Mouse (Mus musculus) urinary bladder, postnatal 14 days (tissue): ENCODE data around the gene Pagr1a.
A peak's percentile ranks its signal among the peaks of the same experiment; 100 is the strongest.

ENCODE experiments used
- DNase-seq: peaks from one replicate; pipeline ENCODE4 v3.0.0; 2021; ENCODE audit warnings: low spot score

Gene Pagr1a

DNA sequence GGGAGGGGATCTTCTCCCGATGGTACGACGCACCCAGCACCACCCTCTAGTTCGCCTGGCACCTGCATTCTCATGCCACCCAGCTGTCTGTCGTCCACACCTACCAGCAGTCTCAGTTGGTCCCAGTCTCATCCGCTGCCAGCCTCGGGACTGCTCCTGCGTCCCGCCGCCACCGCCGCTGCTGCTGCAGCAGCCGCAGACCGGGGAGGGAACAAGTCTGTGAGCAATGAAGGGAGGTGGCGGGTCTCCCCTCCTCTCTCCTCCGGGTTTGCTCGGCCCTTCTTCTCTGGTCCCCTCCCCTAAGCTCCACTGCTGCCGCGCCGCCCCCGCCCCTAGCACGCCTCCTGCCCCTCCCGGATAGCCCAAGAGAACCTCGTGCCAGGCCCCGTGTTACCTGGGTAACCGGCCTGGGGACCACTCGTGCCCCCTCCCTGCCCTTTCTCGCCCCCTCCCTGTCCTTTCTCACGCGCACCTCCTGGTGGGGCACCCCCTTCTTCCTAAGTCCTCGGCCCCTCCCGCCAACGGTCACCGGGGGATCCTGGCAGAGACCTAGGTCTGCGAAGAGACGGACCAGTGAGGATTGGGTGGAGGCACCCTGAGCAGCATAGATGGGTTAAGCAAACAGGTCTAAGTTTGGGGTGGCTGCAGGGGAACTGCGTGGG is 3.9 kb upstream of the Pagr1a start, which contains the start of the genes Gm42742 and Prrt2:
Gm42742 (minus strand) TSS at position 197 of the 662 bp plus-strand sequence.
Prrt2 (minus strand) TSS at position 311 of the 662 bp plus-strand sequence.
- peak; percentile 58 for DNase-seq

DNA sequence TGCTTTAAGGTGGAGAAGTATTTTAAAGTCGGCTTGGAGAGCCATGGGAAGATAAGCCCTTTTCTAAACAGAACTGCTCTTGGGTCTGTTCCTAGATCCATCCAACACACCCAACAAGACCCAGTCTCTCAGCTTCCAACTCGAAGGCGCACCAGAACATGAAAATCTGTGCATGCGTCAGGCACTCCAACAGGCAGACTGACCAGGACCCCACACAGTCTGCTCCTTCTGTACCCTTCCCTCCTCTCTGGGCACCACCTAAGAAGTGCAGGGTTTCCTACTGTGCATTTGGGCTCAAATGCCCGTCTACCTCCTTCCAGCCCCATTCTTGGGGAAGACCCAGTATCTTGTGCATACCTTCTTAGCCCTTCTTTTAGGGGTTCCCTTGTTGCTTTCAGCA is 3.3 kb upstream of the Pagr1a start:
- no peak for DNase-seq

DNA sequence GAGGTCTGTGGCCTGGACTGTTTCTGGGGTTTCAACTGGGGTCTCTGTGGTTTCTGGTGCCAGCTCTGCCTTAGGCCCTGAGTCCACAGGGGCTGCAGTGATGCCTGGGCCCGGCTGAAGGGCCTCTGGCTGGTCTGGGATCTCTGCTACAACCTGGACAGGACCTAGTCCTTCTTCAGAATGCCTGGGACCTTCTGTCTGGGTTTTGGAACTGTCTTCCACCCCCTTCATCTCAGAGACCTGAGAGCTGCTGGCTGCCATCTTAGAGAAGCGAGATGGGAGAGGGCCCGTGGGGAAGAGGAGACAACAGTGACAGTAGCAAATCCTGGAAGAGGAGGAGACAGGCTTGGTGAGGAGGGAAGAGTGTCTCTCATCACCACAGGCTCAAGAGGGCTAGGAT is 2.9 kb upstream of the Pagr1a start:
- no peak for DNase-seq

DNA sequence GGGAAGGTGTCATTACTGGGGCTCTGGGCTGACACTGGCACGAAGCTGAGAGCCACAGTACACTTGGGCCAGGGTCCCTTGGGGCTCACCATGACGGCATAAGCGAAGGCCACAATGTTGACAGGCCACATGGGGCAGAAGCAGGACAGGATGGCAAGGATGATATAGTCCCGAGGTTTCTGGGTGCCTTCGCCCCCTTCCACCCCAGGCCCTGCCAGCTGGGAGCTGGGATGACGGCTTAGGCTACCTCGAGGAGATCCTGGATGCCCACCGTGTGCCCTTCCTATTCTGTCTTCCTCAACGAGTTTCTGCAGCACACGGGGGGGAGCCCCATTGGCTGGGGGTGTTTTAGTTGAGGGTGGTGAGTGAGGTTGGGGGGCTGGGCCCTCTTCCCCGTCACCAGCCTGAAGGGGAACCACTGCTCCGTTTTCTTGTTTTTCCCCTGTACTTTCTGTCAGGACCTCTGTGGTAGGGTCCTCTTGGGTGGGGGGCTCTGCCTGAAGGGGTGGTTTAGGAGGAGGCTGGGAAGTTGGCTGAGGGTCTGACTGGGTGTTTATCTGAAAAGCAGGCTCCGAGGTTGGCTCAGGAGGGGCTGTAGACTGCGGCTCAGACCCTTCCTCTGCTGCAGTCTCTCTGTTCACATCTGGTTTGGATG is 2.3 kb upstream of the Pagr1a start:
- DNase-seq = no peak

DNA sequence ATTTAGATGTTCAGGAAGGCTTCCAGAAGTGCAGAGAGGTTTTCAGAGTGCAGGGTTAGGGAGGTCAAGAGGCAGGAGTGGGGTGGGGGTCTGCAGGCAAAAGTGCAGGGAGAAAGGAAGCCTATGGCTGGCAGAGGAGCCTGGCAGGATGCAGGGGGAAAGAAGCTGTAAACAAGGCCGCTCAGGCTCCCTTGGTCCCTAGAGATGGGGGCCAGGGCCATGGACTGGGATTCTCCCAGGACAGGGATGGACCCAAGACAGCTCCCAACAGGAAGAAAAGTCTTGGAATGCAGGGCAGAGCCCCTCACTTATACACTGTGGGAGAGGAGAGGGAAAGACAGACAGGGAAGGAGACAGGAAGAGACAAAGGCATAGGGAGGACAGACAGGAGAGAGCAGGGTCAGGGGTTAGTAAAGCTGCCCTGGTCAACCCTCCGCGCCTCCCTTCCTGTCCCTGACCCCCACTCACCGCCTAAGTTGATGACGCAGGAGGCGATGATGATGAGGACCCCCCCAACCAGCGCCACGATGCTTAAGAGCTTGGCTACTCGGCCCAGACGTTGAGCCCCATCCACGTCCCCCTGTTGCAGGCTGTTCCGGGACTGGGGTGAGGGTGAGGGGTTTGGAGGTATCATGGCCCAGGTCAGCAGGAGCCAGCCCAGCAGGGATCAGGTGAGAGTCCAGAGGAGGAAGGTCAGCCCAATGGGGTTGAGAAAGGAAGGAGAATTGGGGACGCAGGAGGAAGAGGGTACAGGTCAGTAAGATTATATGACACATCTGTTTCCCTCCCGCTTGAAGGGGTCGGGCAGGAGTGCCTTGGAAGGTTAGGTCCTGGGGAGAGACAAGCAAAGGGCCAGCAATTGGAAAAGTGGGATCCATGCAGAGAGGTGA is 1.5 kb upstream of the Pagr1a start:
- DNase-seq = no peak

DNA sequence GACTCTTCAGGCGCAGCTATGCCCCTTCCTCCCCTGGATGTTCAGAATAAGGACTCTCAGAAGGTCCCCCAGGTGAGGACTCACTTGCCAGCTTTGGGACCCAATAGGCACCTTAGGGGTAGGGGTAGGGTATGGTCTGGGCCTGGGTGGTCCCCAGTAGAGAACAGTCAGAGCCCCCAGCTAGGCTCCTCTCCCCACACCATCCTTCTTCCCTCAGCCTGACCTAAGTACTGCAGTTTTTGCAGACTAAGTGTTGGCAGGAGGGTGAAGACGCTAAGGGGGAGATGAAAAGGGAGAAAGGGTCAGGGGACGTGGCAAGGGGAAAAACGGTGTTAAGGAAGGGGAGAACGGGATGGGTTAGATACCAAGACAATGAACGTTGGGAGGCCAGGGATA is 796 bp upstream of the Pagr1a start:
- no peak for DNase-seq

DNA sequence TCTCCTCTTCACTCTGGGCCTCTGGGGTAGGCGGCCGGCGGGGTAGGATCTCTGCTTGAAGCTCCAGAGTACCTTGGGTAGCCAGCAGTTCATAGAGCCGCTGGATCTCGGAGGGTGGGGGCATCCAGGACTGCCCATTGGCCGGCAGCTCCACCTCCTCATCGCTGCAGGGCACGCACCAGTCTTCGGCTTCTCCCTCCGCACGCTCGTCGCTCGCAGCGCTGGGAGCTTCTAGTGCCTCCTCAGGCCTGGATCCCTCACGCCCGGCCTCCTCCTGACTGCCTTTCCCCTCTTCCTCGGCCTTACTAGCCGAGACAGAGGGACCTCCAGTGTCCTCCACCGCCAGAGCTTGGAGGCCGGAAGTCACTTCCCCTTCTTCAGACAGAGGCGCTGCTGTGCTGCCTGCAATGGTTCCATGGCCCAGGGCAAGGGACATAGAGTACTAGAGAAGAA is 640 bp downstream of the Pagr1a start:
- peak; percentile 65 for DNase-seq

DNA sequence TGATC is 869 bp downstream of the Pagr1a start, which contains the start of gene Pagr1b:
Pagr1b (minus strand) TSS at position 4 of the 5 bp plus-strand sequence.
- no peak for DNase-seq

DNA sequence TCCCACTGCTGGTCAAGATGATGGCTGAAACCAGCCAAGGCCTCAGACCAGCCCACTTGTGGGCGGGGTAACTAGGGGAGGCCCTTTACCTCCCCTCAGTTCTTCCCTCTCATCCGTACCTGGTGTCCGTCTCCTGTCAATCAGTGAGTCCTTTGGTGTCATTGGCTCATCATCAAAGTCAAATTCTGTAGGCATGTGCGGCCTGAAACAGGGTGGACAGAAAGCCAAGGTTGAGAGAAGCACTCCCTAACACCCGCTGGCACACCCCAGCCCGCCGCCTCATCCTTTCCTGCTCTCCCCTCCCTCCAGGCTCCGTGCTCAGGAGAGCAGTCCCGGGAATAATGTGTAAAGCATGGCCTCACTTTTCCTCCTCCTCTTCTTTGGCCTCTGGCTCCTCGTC is 1.1 kb downstream of the Pagr1a start:
- DNase-seq = peak; percentile 55

DNA sequence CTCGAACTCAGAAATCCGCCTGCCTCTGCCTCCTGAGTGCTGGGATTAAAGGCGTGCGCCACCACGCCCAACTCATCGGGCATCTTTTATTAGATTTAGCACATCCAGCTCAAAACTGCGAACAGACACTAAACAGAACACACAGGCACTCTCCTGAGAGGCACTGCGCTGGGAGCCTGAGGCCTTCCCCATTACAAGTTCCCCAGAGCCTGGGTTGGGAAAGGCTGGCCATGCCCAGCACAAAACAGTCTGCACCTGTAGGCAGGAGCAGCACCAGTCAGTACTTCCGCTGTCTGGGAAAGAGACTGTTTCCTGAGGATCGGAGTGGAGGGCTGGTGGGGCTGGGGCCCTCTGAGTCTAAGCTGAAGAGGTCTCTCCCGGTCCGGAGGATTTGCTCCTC is 2.2 kb downstream of the Pagr1a start:
- no peak for DNase-seq

DNA sequence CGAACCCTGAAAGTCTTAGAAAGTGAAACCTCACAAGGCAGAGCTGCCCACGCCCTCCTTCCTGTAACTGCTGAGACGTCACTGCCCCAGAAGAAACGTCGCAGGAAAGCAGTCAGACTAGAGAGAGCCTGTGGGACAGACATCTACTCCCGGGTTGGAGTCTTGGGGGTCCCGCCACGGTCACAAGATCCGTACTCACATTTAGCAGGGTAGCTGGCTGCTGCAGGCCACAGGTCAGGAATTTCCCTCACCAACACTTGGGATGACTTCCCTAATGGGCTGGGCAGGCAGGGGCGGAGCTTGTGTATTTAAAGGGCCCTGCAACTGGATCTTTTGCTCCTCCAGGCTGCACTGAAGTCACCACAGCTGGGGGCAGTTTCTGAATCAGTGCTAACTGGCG is 2.8 kb downstream of the Pagr1a start, which contains the start of gene Mvp:
Mvp (minus strand) TSS at position 302 of the 400 bp plus-strand sequence.
- peak; percentile 71 for DNase-seq

DNA sequence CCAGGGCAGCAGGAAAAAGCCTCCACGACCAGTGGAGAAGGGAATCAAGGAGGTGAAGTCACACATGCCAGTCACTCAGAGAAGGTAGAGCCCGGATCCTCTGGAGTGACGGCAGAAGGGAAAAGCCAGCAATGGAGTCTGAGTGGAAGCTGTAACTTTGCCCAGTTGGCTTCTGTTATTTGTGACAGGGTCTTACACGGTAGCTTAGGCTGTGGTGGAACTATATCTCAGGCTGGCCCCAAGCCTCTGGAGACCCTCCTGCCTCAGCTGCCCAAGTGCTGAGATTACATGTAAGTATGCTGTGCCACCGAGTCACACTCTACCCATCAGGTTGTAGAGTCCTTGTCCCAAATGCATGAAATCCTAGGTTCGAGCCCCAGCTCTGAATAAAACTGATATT is 3.8 kb downstream of the Pagr1a start:
- no peak for DNase-seq

DNA sequence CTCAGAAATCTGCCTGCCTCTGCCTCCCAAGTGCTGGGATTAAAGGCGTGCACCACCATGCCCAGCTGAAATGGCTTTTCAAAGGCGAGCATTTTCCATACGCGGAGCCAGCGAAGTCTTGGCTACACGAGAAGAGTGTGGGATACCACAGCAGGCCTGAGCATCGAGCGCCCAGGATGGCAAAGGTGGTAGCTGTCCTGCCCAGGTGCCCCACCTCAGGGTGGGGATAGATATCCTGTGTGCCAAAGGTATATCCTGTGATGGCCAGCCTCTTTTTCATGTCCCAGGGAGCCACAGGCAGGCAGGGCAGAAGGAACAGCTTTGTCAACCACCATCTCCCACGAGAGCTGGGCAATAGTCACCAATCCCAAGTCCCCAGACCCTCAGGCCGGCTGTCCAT is 4.3 kb downstream of the Pagr1a start:
- DNase-seq = no peak

DNA sequence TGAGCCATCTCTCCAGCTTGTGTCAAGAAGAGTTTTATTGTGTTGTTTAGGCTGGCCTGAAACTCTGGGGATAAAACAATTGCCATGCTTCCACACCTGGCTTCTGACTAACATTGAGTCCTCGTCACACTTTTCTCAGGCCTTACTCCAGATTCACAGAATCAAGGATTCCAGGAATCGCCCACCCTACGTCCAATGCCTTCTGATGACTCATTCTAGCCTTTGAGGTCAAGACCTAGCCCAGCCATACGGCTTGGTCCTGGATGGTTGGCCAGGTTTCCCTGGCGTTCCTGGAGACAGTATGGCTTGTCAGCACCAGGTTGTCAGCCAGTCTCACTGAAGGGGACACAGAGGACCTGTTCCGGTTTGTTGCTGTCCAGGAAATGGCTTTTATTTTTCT is 4.8 kb downstream of the Pagr1a start:
- DNase-seq = no peak

DNA sequence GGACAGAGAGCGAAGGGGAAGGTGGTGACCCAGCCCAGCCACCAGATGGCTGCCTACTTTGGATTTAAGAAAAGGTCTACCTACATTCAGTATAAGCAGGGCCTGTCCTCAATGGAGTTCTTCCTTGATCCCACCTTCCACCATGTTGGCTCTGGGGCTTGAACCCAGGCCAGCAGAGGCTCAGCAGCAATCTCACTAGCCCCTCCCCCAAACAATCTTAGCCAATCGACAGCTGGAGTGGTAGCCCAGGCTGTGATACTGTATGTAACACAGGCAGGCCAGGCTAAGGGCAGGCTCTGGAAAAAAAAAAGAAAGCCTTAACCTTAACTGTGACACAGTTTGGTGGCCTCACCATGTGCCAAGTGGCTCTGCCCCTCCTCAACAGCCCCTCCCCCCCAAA is 5.4 kb downstream of the Pagr1a start:
- no peak for DNase-seq

DNA sequence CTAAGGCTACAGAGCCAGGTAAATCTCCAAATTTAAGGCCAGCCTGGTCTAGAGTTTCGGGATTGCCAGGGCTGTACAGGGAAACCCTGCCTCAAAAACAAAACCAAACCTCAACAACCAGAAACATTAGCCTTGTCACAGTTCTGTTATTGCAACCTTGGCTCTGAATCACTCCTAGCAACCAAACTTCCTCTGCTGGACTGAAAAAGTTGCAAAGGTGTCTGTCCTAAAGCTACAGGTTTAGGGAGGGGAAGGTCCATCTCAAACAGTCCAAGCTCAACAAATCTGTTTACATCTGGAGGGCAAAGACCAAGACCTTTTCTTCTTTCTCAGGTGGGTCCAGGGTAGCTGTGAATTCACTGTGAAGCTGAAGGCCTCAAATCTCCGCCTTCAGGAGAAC is 6.1 kb downstream of the Pagr1a start:
- DNase-seq = no peak

DNA sequence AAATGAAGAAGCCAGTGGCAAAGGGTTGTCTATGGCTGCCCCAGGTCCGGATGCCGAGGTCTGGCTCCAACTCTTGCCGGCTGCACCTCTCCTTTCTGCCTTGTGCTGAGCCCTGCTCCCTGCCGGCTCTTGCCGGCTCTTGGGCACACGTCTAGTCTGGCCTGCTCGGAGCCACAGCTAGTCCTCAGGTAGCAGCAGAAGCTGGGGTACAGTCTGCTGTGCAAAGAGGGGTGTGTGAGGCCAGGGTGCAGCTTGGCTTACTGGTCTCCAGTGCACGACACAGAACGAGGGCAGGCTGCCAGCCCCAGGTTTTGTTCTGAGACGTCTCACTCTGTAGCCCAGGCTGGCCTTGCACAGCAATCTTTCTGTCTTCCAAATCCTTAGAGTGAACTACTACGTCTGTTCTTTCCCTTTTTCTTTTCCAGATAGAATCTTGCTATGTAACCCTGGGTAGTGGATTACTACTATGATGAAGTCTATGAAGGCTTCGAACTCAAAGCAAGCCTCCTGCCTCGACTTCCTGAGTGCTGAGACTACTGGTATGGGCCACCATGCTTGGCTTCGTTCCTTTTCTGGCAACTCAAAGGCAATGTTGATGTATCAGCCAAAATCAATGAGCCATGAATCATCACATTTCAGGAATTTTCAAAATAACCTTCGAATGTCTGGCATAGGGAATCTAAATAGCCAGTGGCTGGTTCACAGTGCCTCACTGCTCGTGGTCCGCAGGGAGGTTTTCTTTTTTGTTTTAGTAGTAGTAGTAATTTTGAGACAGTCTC is 7.7 kb downstream of the Pagr1a start:
- no peak for DNase-seq

DNA sequence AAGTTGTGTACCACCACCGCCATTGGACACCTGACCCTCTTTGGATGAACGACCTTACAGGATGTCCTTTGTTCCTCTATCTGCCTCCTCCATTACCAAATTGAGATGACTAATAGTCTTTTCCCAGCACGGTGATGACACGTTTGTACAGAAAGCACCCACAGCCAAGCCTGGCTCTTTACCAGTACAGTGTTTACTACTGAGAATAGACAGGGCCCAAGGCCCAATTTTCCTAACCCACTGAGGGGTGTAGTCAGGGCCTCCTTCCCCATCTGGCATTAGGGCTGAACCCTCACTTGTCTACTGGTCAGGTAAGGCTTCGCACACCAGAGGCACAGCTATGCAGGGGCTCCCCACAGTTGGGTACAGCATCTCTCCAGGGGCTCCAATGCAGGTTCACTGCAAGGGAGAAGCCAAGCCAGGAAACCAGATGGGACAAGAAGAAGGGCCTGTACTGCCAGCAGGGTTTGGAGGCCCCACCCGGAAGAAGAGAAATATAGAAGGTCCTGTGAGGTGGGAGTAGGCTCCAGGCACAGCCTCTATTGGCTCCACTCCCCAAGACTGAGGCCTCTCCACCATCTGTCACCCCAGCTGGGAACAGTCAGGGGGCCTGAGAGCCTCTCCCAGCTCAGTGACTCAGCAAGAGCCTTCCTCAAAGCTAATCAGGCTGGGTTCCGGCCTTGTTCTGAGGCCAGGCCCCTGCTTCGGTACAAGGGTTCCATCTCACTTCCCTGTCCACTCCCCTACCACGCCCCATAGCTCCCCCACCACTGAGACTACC is 8.7 kb downstream of the Pagr1a start:
- peak; percentile 83 for DNase-seq

DNA sequence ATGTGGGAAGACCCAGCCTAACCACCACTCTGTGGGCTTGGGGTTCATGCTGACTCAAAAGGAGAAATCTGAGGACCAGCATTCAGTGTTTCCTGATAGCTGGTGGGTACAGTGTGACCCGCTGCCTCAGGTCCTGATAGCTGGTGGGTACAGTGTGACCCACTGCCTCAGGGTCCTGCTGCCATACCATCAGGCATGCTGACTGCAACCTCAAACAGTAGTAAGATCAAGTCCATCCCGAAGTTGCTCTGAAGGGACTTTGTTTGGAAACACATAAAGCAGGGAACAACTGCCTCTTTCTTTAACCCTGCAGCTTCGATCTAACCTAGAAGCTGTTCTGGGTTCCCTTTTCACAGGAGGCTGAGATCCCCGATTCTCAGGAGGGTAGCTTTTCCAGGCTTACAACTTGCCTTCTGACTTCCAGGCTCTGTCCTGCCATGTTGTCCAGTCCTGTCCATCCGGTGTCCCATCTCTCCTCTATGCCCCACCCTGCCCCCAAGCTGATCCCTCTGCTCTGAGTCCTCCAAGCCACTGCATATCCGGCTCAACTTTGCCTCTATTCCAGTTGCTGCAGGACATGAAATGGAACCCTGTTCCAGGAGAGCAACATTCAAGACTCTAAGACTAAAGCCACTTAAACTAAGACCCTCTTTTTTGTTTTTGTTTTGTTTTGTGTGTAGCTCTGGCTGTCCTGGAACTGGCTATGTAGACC is 9.7 kb downstream of the Pagr1a start:
- no peak for DNase-seq

DNA sequence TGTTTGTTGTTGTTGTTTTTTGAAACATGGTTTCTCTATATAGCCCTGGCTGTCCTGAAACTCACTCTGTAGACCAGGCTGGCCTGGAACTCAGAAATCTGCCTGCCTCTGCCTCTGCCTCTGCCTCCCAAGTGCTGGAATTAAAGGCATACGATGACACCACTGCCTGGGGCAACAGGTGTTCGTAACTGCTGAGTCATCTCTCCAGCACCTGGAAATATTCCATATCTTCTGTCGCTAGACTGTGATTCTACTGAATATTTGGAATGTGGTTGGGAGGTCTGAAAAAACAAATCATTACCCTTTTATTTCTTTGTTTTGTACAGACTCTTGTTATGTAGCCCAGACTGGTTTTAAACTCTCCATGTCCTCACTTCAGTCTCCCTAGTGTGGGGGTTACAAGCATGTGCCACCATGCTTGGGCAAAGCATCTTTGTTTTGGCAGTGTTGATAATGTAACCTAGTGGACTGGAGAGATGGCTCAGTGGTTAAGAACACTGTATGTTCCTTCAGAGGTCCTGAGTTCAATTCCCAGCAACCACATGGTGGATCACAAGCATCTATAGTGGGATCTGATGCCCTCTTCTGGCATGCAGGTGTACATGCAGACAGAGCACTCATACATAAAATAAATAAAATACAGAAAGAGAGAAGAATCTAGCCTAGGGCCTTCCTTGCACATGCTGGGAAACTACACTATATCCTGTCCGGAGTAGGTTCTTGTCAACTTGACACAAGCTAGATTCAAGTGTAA is 12.9 kb downstream of the Pagr1a start:
- DNase-seq = no peak
